Mouse (Mus musculus) heart, postnatal 0 days (tissue): ENCODE measurements around the gene Thap2. TPM values are rescaled to one million over a fixed set of nuclear protein-coding genes. Genes with fewer than 3 reads are reported as not detected.

ENCODE experiments used
- ATAC-seq: fragments of 200-750 bp; cut with Nextera tagmentation; 2 replicates; pipeline ENCODE4 v1.8.0; 2017; ENCODE audit warnings: low read depth, moderate number of reproducible peaks, moderate library complexity; ENCODE audit not compliant: insufficient read depth
- DNase-seq: peaks from one replicate; pipeline ENCODE4 v3.0.0-alpha.2; 2016; ENCODE audit warnings: low spot score
- H3K27ac ChIP-seq: fragments of 300-500 bp; sonication (generic); 2 replicates; pipeline ENCODE4 v1.5.1; 2014; ENCODE audit warnings: low read depth, mild to moderate bottlenecking
- H3K27me3 ChIP-seq: fragments of 300-500 bp; sonication (generic); 2 replicates; pipeline ENCODE4 v1.6.1; 2014; ENCODE audit warnings: low read length, mixed read lengths; ENCODE audit not compliant: control insufficient read depth, insufficient read depth
- H3K36me3 ChIP-seq: fragments of 300-500 bp; sonication (generic); replicated peaks from 2 replicates; pipeline ENCODE4 v1.6.1; 2014; ENCODE audit warnings: low read length, mixed read lengths; ENCODE audit not compliant: control insufficient read depth, insufficient read depth
- H3K4me1 ChIP-seq: fragments of 300-500 bp; sonication (generic); 2 replicates; pipeline ENCODE4 v1.6.1; 2014; ENCODE audit warnings: antibody characterized with exemption; ENCODE audit not compliant: control insufficient read depth, insufficient read depth
- H3K4me2 ChIP-seq: fragments of 300-500 bp; sonication (generic); 2 replicates; pipeline ENCODE4 v1.6.1; 2014; ENCODE audit warnings: low read depth, mild to moderate bottlenecking, low read length, moderate library complexity
- H3K4me3 ChIP-seq: fragments of 300-500 bp; sonication (generic); 2 replicates; pipeline ENCODE4 v1.5.1; 2014; ENCODE audit warnings: low read depth, low read length
- H3K9ac ChIP-seq: fragments of 300-500 bp; sonication (generic); replicated peaks from 2 replicates; pipeline ENCODE4 v1.6.1; 2014; ENCODE audit warnings: low read depth, low read length, mixed read lengths
- H3K9me3 ChIP-seq: fragments of 300-500 bp; sonication (generic); replicated peaks from 2 replicates; pipeline ENCODE4 v1.6.1; 2016; ENCODE audit warnings: low read length; ENCODE audit not compliant: control insufficient read depth
- CTCF ChIP-seq: IDR thresholded peaks from 2 replicates; pipeline ENCODE4 v1.5.1; 2016; ENCODE audit warnings: antibody characterized with exemption, control low read depth, low read depth
- EP300 ChIP-seq: IDR thresholded peaks from 2 replicates; pipeline ENCODE4 v1.6.1; 2016; ENCODE audit warnings: antibody characterized with exemption, low read depth
- WGBS: fragments of 180-500 bp; shearing (Covaris S2); extraction: QIAGEN DNeasy Blood & Tissue Kit; methylation state at CpG from one replicate; pipeline ENCODE4 v1.1.7; 2014; 5-methylcytosine and 5-hydroxymethylcytosine counted together
- polyA plus RNA-seq: library from polyadenylated mRNA; unstranded; fragments of >200 nt; fragmentation: Nextera tagmentation; extraction: Ambion mirVana; gene quantifications from 2 replicates; pipeline ENCODE4 v1.2.1, GENCODE M21; 2015
- total RNA-seq: library from RNA; depleted of rRNA; stranded (reverse); fragments of >200 nt; gene quantifications from 2 replicates; pipeline ENCODE4 v1.2.3, GENCODE M21; 2014; ENCODE audit warnings: low replicate concordance

The Thap2 gene
- total and polyA plus RNA-seq, 2 experiments from 2014 or later = 4.0 to 8.9 TPM

DNA sequence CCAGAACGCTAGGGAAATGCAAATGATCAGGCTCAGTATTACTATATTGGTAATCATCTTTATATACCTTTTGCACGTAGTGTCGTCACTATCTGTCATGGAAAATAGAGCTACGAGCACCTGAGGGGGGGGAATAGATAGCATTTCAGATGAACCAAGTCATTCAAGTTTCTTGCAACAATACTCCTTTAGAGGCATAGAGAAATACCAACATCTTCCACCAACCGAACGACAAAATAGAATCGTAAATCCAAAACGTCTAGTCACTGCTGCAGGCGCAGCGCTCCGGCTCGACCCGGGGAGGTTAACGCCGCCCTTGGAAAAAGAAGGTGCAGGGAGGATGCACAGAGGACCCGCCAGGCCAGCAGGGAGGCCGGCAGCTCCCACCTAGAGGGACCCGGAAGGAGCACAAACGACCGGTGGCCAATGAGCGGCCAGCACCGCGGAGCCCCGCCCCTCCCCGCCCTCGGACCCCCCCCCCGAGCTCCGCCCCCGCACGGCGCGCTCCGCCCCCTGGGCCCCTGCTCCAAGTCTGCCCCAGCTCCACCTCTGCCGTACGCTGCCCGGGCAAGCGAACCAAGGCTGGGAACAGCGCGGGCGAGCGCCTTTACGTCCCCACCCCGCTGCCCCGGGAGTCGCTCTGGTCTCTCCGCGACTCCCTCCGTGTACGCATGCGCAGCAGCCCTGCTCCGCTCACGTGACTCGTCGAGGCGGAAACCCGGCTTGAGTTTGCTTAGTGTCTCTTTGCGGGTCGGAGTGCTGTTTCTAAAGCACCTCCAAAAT is 22.2 kb downstream of the Thap2 start, which contains the start of gene Tmem19:
Tmem19 (minus strand) TSS at position 662 of the 783 bp plus-strand sequence.
- peak within 1 kb of the TSS; percentile 63 for H3K4me3 ChIP-seq
- H3K27ac ChIP-seq = peak within 1 kb of the TSS; percentile 92
- 1% methylated on average over 55 of the region's 58 CpGs for WGBS
- DNase-seq (peak; percentile 97), ATAC-seq (peak; percentile 99)
- no peaks in the 10 kb centered on the region for H3K27me3 ChIP-seq
- 0 out of 2 replicates have a peak, but pooled peaks cover 10% of the 10 kb centered on the region for H3K4me1 ChIP-seq
- TF ChIP-seq CTCF (no peak), EP300 (no peak)
- 0 out of 2 replicates have a peak, but pooled peaks cover 3% of the 10 kb centered on the region for H3K36me3 ChIP-seq
- peak within 1 kb of the TSS; percentile 74 for H3K4me2 ChIP-seq
- H3K9me3 ChIP-seq = no peaks in the 10 kb centered on the region
- H3K9ac ChIP-seq = peak within 1 kb of the TSS; percentile 51

DNA sequence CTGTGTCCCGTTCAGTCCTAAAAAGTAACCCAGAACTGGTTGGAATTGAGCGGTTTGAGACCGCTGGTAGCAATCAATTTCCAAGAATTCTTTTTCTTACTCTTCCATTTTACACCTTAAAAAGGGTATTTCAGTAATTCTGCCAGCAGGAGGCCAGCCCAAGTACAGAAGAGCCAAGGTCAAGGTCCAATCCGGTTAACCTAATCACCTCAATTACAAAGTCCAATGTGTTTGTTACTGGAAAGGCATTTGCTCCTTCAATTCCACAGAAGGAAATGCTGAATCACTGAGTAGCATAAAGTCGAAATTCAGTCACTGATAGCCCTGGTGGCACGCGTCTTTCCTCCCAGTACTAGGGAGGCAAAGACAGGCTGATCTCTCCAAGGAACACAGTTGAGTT is 25.2 kb downstream of the Thap2 start:
- peaks cover 10% of the 10 kb centered on the region; the same call in 1 of the 2 replicates for H3K36me3 ChIP-seq
- 0 out of 2 replicates have a peak, but pooled peaks cover 10% of the 10 kb centered on the region for H3K4me1 ChIP-seq
- TF ChIP-seq EP300 (no peak), CTCF (no peak)
- WGBS = 89% methylated on average over 7 of the region's 7 CpGs
- no peak overlapping the region for H3K4me2 ChIP-seq
- ATAC-seq (no peak), DNase-seq (no peak)
- H3K4me3 ChIP-seq = no peak overlapping the region
- no peaks in the 10 kb centered on the region for H3K9me3 ChIP-seq
- no peak overlapping the region for H3K27ac ChIP-seq
- no peak overlapping the region for H3K9ac ChIP-seq
- H3K27me3 ChIP-seq = no peaks in the 10 kb centered on the region

DNA sequence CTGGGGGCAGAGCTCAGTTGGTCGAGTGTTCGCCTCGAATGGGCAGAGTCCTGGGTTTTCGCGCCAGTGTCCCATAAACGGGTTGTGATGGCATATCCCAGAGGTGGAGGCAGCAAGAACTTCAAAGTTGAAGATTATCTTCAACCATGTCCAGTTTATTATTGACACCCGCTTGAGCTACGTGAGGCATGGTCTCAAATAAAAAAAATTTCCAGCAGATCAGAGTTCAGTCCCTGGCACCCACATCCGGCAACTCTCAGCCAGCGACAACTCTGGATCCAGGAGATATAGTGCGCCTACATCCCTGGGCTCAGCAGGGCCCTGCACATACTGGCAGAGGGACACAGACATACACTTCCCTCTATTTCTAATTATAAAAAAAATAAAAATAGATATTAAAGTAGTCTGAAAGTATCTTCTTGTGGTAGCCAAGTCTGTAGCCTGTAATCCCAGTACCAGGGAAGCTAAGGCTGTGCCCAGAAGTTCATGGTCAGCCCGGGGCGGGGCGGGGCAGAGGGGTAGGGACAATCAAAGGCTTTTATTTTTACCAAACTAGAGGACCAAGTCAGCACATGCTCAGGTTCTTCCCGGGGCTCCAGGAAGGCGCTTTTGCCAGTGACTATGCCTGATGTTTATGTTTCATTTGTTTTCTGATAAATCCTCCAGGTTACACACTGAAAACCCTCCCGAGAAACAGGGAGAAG is 25.9 kb downstream of the Thap2 start:
- no peak overlapping the region for H3K4me2 ChIP-seq
- no peaks in the 10 kb centered on the region for H3K27me3 ChIP-seq
- peaks cover 10% of the 10 kb centered on the region; the same call in 1 of the 2 replicates for H3K36me3 ChIP-seq
- H3K9me3 ChIP-seq = no peaks in the 10 kb centered on the region
- H3K9ac ChIP-seq = no peak overlapping the region
- TF ChIP-seq EP300 (no peak), CTCF (no peak)
- 88% methylated on average over 17 of the region's 17 CpGs for WGBS
- ATAC-seq (no peak), DNase-seq (no peak)
- 0 out of 2 replicates have a peak, but pooled peaks cover 10% of the 10 kb centered on the region for H3K4me1 ChIP-seq
- H3K27ac ChIP-seq = no peak overlapping the region
- H3K4me3 ChIP-seq = no peak overlapping the region

DNA sequence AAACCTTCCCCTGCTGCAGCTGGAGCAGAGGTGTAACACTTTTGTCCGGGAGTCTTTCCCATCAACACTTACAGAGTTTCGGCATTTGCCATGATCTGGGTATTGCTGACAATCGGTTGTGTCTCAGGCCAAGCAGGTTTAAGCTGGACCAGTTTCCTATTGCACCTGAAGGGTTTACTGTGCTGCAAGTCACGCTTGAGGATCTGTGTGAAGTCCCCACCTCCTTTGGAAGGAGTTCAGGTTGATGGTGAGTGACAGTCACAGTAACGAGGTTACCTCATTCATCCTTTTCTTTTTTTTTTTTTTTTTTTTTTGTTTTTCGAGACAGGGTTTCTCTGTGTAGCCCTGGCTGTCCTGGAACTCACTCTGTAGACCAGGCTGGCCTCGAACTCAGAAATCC is 28.1 kb downstream of the Thap2 start:
- Histone ChIP-seq H3K36me3 (peaks cover 10% of the 10 kb centered on the region; the same call in 1 of the 2 replicates), H3K4me1 (0 out of 2 replicates have a peak, but pooled peaks cover 4% of the 10 kb centered on the region), H3K9me3 (no peaks in the 10 kb centered on the region), H3K27me3 (no peaks in the 10 kb centered on the region), H3K27ac (no peak overlapping the region), H3K9ac (no peak overlapping the region), H3K4me2 (no peak overlapping the region), H3K4me3 (no peak overlapping the region)
- 86% methylated on average over 6 of the region's 7 CpGs for WGBS
- no peak for TF ChIP-seq CTCF
- no peak for TF ChIP-seq EP300
- DNase-seq (no peak), ATAC-seq (no peak)

DNA sequence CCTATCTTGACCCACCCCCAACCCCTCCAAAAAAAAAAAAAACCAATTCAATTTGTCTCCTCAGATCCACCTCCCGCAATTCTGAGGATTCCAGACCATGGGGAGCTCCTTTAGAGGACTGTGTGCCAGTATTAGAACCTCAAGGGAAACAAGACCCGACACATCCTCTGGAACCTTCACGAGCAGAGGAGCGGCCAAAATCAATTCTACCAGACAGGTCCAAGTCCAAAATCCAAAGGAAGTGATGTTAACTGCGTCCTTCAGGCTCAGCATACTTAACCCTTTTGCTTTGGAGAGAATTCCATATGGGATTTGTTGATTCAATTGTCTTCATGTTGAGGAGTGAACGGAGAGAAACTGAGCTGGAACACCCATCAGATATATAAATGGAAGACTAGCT is 29.2 kb downstream of the Thap2 start:
- no peak overlapping the region for H3K4me2 ChIP-seq
- H3K9ac ChIP-seq = no peak overlapping the region
- no peak overlapping the region for H3K27ac ChIP-seq
- H3K27me3 ChIP-seq = no peaks in the 10 kb centered on the region
- no peak for ATAC-seq
- H3K9me3 ChIP-seq = no peaks in the 10 kb centered on the region
- no peak for TF ChIP-seq CTCF
- DNase-seq = no peak
- peaks cover 10% of the 10 kb centered on the region; the same call in 1 of the 2 replicates for H3K36me3 ChIP-seq
- no peaks in the 10 kb centered on the region for H3K4me1 ChIP-seq
- WGBS = 80% methylated on average over 6 of the region's 6 CpGs
- H3K4me3 ChIP-seq = no peak overlapping the region
